Mouse (Mus musculus) limb, embryonic 13.5 days (tissue): ENCODE results near the gene Tmed6. TPM values are rescaled to one million over a fixed set of nuclear protein-coding genes. Genes with fewer than 3 reads are reported as not detected.
A peak's percentile ranks its signal among the peaks of the same experiment; 100 is the strongest.

ENCODE experiments used
- ATAC-seq: fragments of 200-750 bp; cut with Nextera tagmentation; 2 replicates; pipeline ENCODE4 v1.8.0; 2017; ENCODE audit warnings: low read depth, moderate number of reproducible peaks, moderate TSS enrichment; ENCODE audit not compliant: low FRiP score
- H3K27ac ChIP-seq: fragments of 300-500 bp; sonication (generic); 2 replicates; pipeline ENCODE4 v1.5.1; 2015; ENCODE audit warnings: inconsistent platforms, mild to moderate bottlenecking, moderate library complexity
- H3K27me3 ChIP-seq: fragments of 300-500 bp; sonication (generic); 2 replicates; pipeline ENCODE4 v1.6.1; 2015; ENCODE audit warnings: mild to moderate bottlenecking, inconsistent platforms
- H3K36me3 ChIP-seq: fragments of 300-500 bp; sonication (generic); 2 replicates; pipeline ENCODE4 v1.6.1; 2015; ENCODE audit warnings: inconsistent platforms, mild to moderate bottlenecking, moderate library complexity
- H3K4me1 ChIP-seq: fragments of 300-500 bp; sonication (generic); 2 replicates; pipeline ENCODE4 v1.6.1; 2015; ENCODE audit warnings: inconsistent platforms
- H3K4me2 ChIP-seq: fragments of 300-500 bp; sonication (generic); replicated peaks from 2 replicates; pipeline ENCODE4 v1.6.1; 2015; ENCODE audit warnings: inconsistent platforms, mild to moderate bottlenecking, moderate library complexity
- H3K4me3 ChIP-seq: fragments of 300-500 bp; sonication (generic); 2 replicates; pipeline ENCODE4 v1.5.1; 2015; ENCODE audit warnings: moderate library complexity, mild to moderate bottlenecking, inconsistent platforms
- H3K9ac ChIP-seq: fragments of 300-500 bp; sonication (generic); 2 replicates; pipeline ENCODE4 v1.6.1; 2015; ENCODE audit warnings: mild to moderate bottlenecking, inconsistent platforms
- H3K9me3 ChIP-seq: fragments of 300-500 bp; sonication (generic); 2 replicates; pipeline ENCODE4 v1.6.1; 2016; ENCODE audit warnings: inconsistent platforms
- WGBS: fragments of 180-500 bp; shearing (Covaris S2); methylation state at CpG from one replicate; pipeline ENCODE4 v1.1.7; 2015; 5-methylcytosine and 5-hydroxymethylcytosine counted together
- microRNA-seq: library from miRNA; unstranded; fragments of <30 nt; microRNA quantifications from one replicate; pipeline ENCODE4, GENCODE M21; 2016
- polyA plus RNA-seq: library from polyadenylated mRNA; unstranded; fragments of >200 nt; fragmentation: Nextera tagmentation; extraction: Ambion mirVana; gene quantifications from 2 replicates; pipeline ENCODE4 v1.2.1, GENCODE M21; 2015

Gene Tmed6
- polyA plus RNA-seq, 1 experiment from 2014 or later, result not detected

DNA sequence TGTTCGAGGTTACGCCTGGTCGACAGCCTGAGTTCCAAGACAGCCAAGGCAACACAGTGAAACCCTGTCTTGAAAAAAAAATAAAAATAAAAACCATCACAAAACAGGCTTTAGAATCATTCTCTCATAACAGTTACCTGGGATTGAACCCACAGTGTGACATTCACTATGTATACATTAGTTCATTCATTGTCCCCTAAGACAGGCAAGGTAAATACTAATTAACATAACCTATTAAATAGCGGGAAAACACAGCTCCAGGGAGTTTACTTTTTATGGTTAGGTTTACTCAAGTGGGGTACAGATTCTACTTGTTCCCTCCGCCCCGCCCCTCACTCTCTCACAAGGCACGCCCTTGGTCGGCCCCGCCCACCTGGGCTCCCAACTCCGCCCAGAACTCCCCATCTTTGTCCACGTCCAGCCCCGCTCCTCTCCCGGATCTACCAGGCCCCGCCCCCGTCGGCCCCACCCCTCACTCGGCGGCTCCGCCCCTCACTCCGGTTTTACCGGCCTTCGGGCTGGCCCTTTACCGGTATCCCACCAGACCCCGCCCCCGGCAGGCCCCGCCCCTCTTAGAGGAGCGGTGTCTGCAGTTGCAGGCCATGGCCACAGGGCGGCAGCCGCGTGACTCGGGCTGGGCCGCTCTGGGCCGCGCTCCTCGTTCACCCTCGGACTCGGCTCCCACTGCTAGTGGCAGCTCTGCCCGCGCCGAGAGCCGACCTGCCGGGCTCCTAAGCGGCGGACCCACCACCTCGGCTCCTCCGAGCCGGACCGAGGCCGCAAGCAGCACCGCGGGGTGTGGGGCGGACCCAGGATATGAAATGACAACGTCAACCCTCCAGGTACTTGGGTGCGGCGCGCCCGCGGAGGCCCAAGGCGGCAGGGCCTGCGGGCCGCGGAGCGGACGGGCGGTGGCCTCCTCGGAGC lies 34.5 kb downstream of the Tmed6 start, which contains the start of gene Vps4a:
Gene Vps4a (plus strand): TSS at position 573 of the 927 bp plus-strand sequence.
- Histone ChIP-seq H3K4me3 (peak within 1 kb of the TSS; percentile 99), H3K27ac (peak within 1 kb of the TSS; percentile 34; the same call in 1 of the 2 replicates), H3K9ac (peak within 1 kb of the TSS; percentile 98), H3K27me3 (no peaks in the 10 kb centered on the region), H3K36me3 (peaks cover 4% of the 10 kb centered on the region; the same call in 1 of the 2 replicates), H3K4me2 (peak within 1 kb of the TSS; percentile 87), H3K9me3 (no peaks in the 10 kb centered on the region), H3K4me1 (peaks cover 17% of the 10 kb centered on the region)
- 4% methylated on average over 65 of the region's 66 CpGs for WGBS
- ATAC-seq, result peak; percentile 93

DNA sequence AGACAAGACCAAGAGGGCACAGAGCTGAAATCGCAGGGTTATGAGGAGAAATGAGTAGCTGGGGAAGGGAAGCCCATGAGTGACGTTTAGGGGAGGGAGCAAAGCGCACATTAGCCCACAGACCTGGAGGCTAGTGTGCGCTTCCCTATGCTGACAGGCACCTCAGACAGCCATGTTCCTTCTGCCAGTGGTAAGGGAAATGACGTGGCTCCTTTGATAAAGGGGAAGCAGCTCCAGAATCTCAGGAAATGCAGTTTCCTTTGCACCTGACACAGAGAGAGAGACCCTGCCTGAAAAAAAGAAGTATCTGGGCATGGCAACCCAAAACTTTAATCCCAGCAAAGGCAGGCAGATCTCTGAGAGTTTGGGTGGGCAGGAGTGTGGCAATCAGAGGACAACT lies 35.4 kb downstream of the Tmed6 start:
- WGBS, result 66% methylated on average over 5 of the region's 5 CpGs
- Histone ChIP-seq H3K4me1 (peaks cover 17% of the 10 kb centered on the region), H3K36me3 (no peaks in the 10 kb centered on the region), H3K9ac (no peak overlapping the region), H3K27ac (no peak overlapping the region), H3K9me3 (no peaks in the 10 kb centered on the region), H3K4me3 (no peak overlapping the region), H3K27me3 (no peaks in the 10 kb centered on the region), H3K4me2 (no peak overlapping the region)
- no peak for ATAC-seq

DNA sequence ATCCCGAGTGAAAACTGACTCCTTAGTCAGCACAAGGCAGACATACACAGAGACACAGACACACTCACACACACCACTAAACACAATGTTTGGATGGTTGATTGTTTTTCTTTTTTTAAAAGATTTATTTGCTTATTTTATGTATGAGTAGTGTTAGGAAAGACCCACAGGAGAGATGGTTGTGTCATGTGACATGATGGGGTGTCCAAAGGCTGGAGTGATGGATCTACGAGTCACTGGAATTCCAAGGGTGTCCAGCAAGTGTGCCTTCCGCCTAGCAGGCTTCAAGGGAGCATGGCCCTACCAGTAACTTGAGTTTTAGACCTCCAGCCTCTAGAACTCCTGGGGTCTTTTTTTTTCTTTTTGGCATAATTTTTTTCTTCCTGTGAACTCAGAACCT lies 36.1 kb downstream of the Tmed6 start:
- WGBS, result 62% methylated on average over 3 of the region's 3 CpGs
- Histone ChIP-seq H3K9me3 (no peaks in the 10 kb centered on the region), H3K4me3 (no peak overlapping the region), H3K27me3 (no peaks in the 10 kb centered on the region), H3K9ac (no peak overlapping the region), H3K4me1 (peaks cover 17% of the 10 kb centered on the region), H3K4me2 (no peak overlapping the region), H3K36me3 (no peaks in the 10 kb centered on the region), H3K27ac (no peak overlapping the region)
- ATAC-seq, result no peak

DNA sequence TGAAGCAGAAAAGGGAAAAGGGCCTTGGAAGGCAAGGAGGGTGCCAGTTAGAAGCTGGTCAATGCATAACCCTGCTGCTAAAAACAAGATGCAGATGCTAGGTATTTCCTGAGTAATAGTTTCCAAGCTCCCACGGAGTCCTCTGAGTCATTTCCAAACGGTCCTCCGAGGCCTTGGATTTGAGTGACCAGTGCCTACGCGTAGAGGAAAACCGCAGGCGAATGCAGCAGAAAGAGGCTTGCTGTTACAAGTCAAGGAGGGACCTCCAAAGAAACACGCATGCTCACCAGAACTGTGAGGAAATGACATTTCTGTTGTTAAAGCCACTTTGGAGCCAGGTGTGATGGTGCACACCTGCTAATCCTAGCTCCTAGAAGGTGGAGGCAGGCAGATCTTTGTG lies 42.0 kb downstream of the Tmed6 start:
- Histone ChIP-seq H3K4me3 (no peak overlapping the region), H3K27ac (no peak overlapping the region), H3K27me3 (no peaks in the 10 kb centered on the region), H3K36me3 (no peaks in the 10 kb centered on the region), H3K4me1 (no peaks in the 10 kb centered on the region), H3K9me3 (no peaks in the 10 kb centered on the region), H3K4me2 (no peak overlapping the region), H3K9ac (no peak overlapping the region)
- ATAC-seq, result no peak
- 88% methylated on average over 8 of the region's 8 CpGs for WGBS

DNA sequence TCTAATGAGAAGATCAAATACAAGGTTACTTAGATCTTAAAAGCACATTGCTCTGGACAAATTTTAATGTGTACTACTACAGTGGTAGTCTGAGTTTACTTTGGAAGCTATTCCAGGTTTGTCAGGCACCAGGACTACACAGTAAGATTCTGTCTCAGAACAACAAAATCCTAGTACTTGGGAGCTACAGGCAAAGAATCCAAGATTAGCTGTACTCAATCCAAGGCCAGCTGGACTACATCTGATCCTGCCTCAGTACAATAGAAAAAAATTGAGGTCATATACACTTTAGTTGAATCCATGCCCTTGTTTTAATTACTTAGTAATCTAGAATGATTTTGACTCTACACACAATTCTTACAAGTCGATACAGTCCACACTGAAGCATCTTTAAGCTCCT lies 50.5 kb downstream of the Tmed6 start:
- ATAC-seq, result no peak
- Histone ChIP-seq H3K4me2 (no peak overlapping the region), H3K9ac (no peak overlapping the region), H3K9me3 (no peaks in the 10 kb centered on the region), H3K36me3 (peaks cover 36% of the 10 kb centered on the region), H3K4me3 (no peak overlapping the region), H3K27me3 (no peaks in the 10 kb centered on the region), H3K27ac (no peak overlapping the region), H3K4me1 (no peaks in the 10 kb centered on the region)
- WGBS, result 94% methylated on average over 1 of the region's 1 CpGs

DNA sequence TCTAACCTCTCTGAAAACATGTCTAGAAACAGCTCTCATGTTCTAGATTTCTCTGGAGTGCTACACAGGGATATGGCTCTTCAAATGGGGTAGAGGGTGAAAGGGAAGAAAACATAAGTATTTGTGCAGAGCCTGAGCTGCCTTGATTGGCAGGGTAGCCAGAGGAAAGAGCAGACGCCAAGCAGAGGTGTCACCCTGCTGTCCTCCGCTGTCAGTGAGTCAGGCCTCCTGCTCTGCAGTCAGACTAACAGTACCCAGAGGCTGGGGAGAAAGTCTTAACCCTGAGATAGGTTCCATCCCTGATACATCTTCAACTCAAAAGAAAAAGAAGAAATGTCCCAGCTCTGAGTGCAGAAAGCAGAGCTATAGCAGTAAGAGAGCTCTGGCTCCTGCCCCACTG lies 52.8 kb downstream of the Tmed6 start:
- Histone ChIP-seq H3K27ac (no peak overlapping the region), H3K9ac (0 out of 2 replicates have a peak overlapping the region, but pooled peaks have one; percentile 13), H3K4me2 (no peak overlapping the region), H3K27me3 (no peaks in the 10 kb centered on the region), H3K36me3 (peaks cover 54% of the 10 kb centered on the region), H3K4me3 (no peak overlapping the region), H3K9me3 (no peaks in the 10 kb centered on the region), H3K4me1 (no peaks in the 10 kb centered on the region)
- WGBS, result 82% methylated on average over 2 of the region's 2 CpGs
- ATAC-seq, result no peak

Small RNA genes lying within 50 kb of the gene (microRNA-seq; reads per million reads assigned to microRNA genes)
- gene Mir7075, result 0.87 reads per million

Other genes with a start within 250 kb of the Tmed6 start
- gene Has3, start 195.4 kb downstream of the Tmed6 start, polyA plus RNA-seq, result 0.15 and 0.25 TPM in 2 replicates
- gene Utp4, start 172.0 kb downstream of the Tmed6 start, polyA plus RNA-seq, result 68.4 and 69.9 TPM in 2 replicates
- gene Sntb2, start 129.9 kb downstream of the Tmed6 start, polyA plus RNA-seq, result 16.4 and 17.7 TPM in 2 replicates
- 81.7 and 81.9 TPM in 2 replicates for gene Vps4a, start 34.4 kb downstream of the Tmed6 start, polyA plus RNA-seq
- 51.0 and 55.6 TPM in 2 replicates for gene Pdf, start 17.0 kb downstream of the Tmed6 start, polyA plus RNA-seq
- 37.5 and 40.8 TPM in 2 replicates for gene Cog8, start 9.0 kb downstream of the Tmed6 start, polyA plus RNA-seq
- 99.9 and 104 TPM in 2 replicates for gene Nip7, start 8.8 kb downstream of the Tmed6 start, polyA plus RNA-seq
- gene Terf2, start 30.9 kb upstream of the Tmed6 start, polyA plus RNA-seq, result 23.5 and 24.0 TPM in 2 replicates
- 71.9 and 77.0 TPM in 2 replicates for gene Cyb5b, start 85.0 kb upstream of the Tmed6 start, polyA plus RNA-seq
- 21.4 and 22.5 TPM in 2 replicates for gene Nfat5, start 227.8 kb upstream of the Tmed6 start, polyA plus RNA-seq